In the genomic region with DNA sequence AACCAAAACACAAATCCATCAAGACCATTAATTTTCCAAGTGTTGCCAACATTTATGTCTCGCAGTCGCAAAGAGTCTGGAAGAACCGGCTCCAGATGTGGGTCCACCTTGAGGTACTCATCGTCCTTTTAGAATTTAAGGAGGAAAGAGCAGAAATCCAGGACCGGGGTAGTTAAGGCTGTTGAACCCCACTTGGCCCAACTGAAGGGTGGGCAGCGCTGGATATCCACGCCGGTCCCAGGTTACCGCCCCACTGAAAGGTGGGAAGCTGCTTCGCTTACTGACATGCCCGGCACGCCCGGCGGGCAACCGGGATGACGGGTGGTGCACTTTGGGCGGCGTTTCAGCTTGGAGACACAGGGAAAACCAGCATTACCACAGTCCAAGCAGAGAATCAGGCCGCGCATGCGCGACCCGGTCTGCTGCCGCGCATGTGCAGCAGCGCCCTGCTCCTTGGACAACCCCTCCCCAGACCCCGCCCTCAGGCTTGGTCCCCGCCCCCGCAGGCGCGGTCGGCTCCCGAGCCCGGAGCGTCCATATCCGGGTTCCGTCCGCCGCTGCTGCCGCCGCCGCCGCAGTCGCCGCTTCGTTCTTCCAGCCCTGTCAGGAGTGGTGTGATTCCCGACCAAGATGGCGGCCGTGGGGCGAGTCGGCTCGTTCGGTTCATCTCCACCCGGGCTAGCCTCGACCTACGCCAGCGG, we compare ENCODE assay signal across 8 mouse cellular contexts. TPM values are rescaled to one million over a fixed set of nuclear protein-coding genes. Genes with fewer than 3 reads are reported as not detected.
DNase-seq lines count a peak whose midpoint lies in the region; ATAC-seq and TF ChIP-seq lines count a peak whose summit lies in the region.

A gene (plus strand): TSS at position 539 of the 701 bp plus-strand sequence.

- TF ChIP-seq POLR2A in cortical plate, adult 2 months (IDR thresholded peaks at IDR 0.05; ENCODE audit: extremely low read depth, insufficient read depth, low read length) = peak; percentile 97

- TF ChIP-seq CTCF in cortical plate, adult 2 months (IDR thresholded peaks at IDR 0.05; ENCODE audit: extremely low read depth, insufficient read depth, low read length) = no peak

- peak within 1 kb of the TSS; percentile 79 for H3K4me3 ChIP-seq in cortical plate, adult 2 months (ENCODE audit: insufficient read depth, low read length)
- H3K4me3 ChIP-seq in megakaryocyte, embryonic 14.5 days (replicated peaks) = peak within 1 kb of the TSS; percentile 98

- peak; percentile 71 for ATAC-seq in activated CD4-positive, CD25-positive, alpha-beta regulatory T cell, adult 4 months

- no peaks in the 10 kb centered on the region for H3K27me3 ChIP-seq in megakaryocyte, embryonic 14.5 days (replicated peaks)

- peaks cover 19% of the 10 kb centered on the region for H3K36me3 ChIP-seq in megakaryocyte, embryonic 14.5 days (replicated peaks; ENCODE audit: low read length)

- H3K4me1 ChIP-seq in cortical plate, adult 2 months (ENCODE audit: control insufficient read depth, insufficient read depth, low read length) = peaks cover 2% of the 10 kb centered on the region; the same call in 1 of the 2 replicates
- peaks cover 30% of the 10 kb centered on the region for H3K4me1 ChIP-seq in megakaryocyte, embryonic 14.5 days

- DNase-seq in gastrocnemius, adult 8-10 months (ENCODE audit: low spot score in 2 of 2) = peak; percentile 93 to 96
- peak; percentile 88 for DNase-seq in hindlimb bud, embryonic 11.5 days (ENCODE audit: extremely low spot score, low read depth, low spot score)
- DNase-seq in left cerebral cortex, adult 8-10 months (ENCODE audit: low spot score in 2 of 2) = peak; percentile 96 to 97
- DNase-seq in right cerebral cortex, postnatal 10 days (ENCODE audit: low spot score in 2 of 2) = peak; percentile 98
- peak; percentile 98 for DNase-seq in urinary bladder, postnatal 25 days (ENCODE audit: low spot score)

- peak within 1 kb of the TSS; percentile 98 for H3K27ac ChIP-seq in cortical plate, adult 2 months (ENCODE audit: insufficient read depth, low read length)

- H3K9me3 ChIP-seq in megakaryocyte, embryonic 14.5 days = no peaks in the 10 kb centered on the region

RNA-seq across cellular contexts. Expression of the gene that starts here (rescaled TPM):
- polyA plus RNA-seq in activated CD4-positive, CD25-positive, alpha-beta regulatory T cell, adult 4 months (2017; shearing (Covaris generic)) = 10 to 100 TPM; 43.8 to 48.4 TPM
- polyA plus RNA-seq in cortical plate, adult 2 months (2012; rRNA removed) = 57.8 and 57.9 TPM in 2 replicates
- total RNA-seq in gastrocnemius, adult 8-10 months (2022) = 10 to 100 TPM; 33.7 to 37.2 (median 35.5) TPM
- 10 to 100 TPM; 84.6 to 87.5 (median 85.9) TPM for total RNA-seq in left cerebral cortex, adult 8-10 months (2022)
- polyA plus RNA-seq in megakaryocyte, embryonic 14.5 days (2012; ENCODE audit: insufficient read depth, low replicate concordance) = 12.7 and 15.1 TPM in 2 replicates

Comparison
In these comparisons a context has a peak if more than half of its experiments do, and no peak if none do; other contexts are left out.
1. Peak in every context shown above with its lines: DNase-seq, ATAC-seq, H3K4me3 ChIP-seq and H3K27ac ChIP-seq.